Mouse (Mus musculus): Measurements from ENCODE around the gene Grm7. TPM values are rescaled to one million over a fixed set of nuclear protein-coding genes. Genes with fewer than 3 reads are reported as not detected.

The Grm7 gene
- total RNA-seq, 1 experiment from 2014 or later, result not detected

GRCm38 (mm10) chr6:111293505-111294001 is 648.2 kb downstream of the Grm7 start:
- ATAC-seq (replicated peaks; ENCODE audit: low read depth, poor library complexity, severe bottlenecking), result no peak

- no peak for ATAC-seq (replicated peaks; ENCODE audit: low read depth, poor library complexity, severe bottlenecking)
These were observed 658.7 kb downstream of the Grm7 start for GRCm38 (mm10) chr6:111303912-111304555.

GRCm38 (mm10) chr6:111361681-111362080 is 716.3 kb downstream of the Grm7 start:
- ATAC-seq (replicated peaks; ENCODE audit: low read depth, poor library complexity, severe bottlenecking), result no peak

GRCm38 (mm10) chr6:111368111-111368510 is 722.7 kb downstream of the Grm7 start:
- ATAC-seq (replicated peaks; ENCODE audit: low read depth, poor library complexity, severe bottlenecking), result no peak

- ATAC-seq (replicated peaks; ENCODE audit: low read depth, poor library complexity, severe bottlenecking), result no peak
These were observed 723.2 kb downstream of the Grm7 start for GRCm38 (mm10) chr6:111368551-111368950.

- no peak for ATAC-seq (replicated peaks; ENCODE audit: low read depth, poor library complexity, severe bottlenecking)
These were observed 723.6 kb downstream of the Grm7 start for GRCm38 (mm10) chr6:111369013-111369412.

GRCm38 (mm10) chr6:111371581-111372349 is 726.4 kb downstream of the Grm7 start:
- ATAC-seq (replicated peaks; ENCODE audit: low read depth, poor library complexity, severe bottlenecking), result no peak

- no peak for ATAC-seq (replicated peaks; ENCODE audit: low read depth, poor library complexity, severe bottlenecking)
These were observed 727.4 kb downstream of the Grm7 start for GRCm38 (mm10) chr6:111372626-111373380.

GRCm38 (mm10) chr6:111380710-111381109 is 735.3 kb downstream of the Grm7 start:
- no peak for ATAC-seq (replicated peaks; ENCODE audit: low read depth, poor library complexity, severe bottlenecking)

- no peak for ATAC-seq (replicated peaks; ENCODE audit: low read depth, poor library complexity, severe bottlenecking)
These were observed 763.4 kb downstream of the Grm7 start for GRCm38 (mm10) chr6:111408750-111409149.

GRCm38 (mm10) chr6:111424737-111425136 is 779.4 kb downstream of the Grm7 start:
- no peak for ATAC-seq (replicated peaks; ENCODE audit: low read depth, poor library complexity, severe bottlenecking)

- ATAC-seq (replicated peaks; ENCODE audit: low read depth, poor library complexity, severe bottlenecking), result no peak
These were observed 800.8 kb downstream of the Grm7 start for GRCm38 (mm10) chr6:111446228-111446627.

- ATAC-seq (replicated peaks; ENCODE audit: low read depth, poor library complexity, severe bottlenecking), result no peak
These were observed 802.5 kb downstream of the Grm7 start for GRCm38 (mm10) chr6:111447851-111448250.

GRCm38 (mm10) chr6:111449054-111449783 is 803.8 kb downstream of the Grm7 start:
- ATAC-seq (replicated peaks; ENCODE audit: low read depth, poor library complexity, severe bottlenecking), result no peak

GRCm38 (mm10) chr6:111481866-111482265 is 836.5 kb downstream of the Grm7 start:
- ATAC-seq (replicated peaks; ENCODE audit: low read depth, poor library complexity, severe bottlenecking), result no peak

GRCm38 (mm10) chr6:111486081-111486480 is 840.7 kb downstream of the Grm7 start:
- ATAC-seq (replicated peaks; ENCODE audit: low read depth, poor library complexity, severe bottlenecking), result no peak

GRCm38 (mm10) chr6:111487556-111487955 is 842.2 kb downstream of the Grm7 start:
- ATAC-seq (replicated peaks; ENCODE audit: low read depth, poor library complexity, severe bottlenecking), result no peak

GRCm38 (mm10) chr6:111492166-111492565 is 846.8 kb downstream of the Grm7 start:
- ATAC-seq (replicated peaks; ENCODE audit: low read depth, poor library complexity, severe bottlenecking), result no peak

GRCm38 (mm10) chr6:111499542-111499941 is 854.2 kb downstream of the Grm7 start:
- ATAC-seq (replicated peaks; ENCODE audit: low read depth, poor library complexity, severe bottlenecking), result no peak

Measured in common myeloid progenitor, adult 5-6 weeks (primary cell).